Mouse (Mus musculus) limb, embryonic 14.5 days (tissue): ENCODE measurements around the gene Cacna1s. TPM values are rescaled to one million over a fixed set of nuclear protein-coding genes. Genes with fewer than 3 reads are reported as not detected.
A peak's percentile ranks its signal among the peaks of the same experiment; 100 is the strongest.

ENCODE experiments used
- ATAC-seq: fragments of 200-750 bp; cut with Nextera tagmentation; 2 replicates; pipeline ENCODE4 v1.8.0; 2017; ENCODE audit warnings: low read depth, moderate number of reproducible peaks, moderate TSS enrichment; ENCODE audit not compliant: low FRiP score
- DNase-seq: peaks from one replicate; pipeline ENCODE4 v3.0.0-alpha.2; 2015; ENCODE audit warnings: low spot score
- H3K27ac ChIP-seq: fragments of 300-500 bp; sonication (generic); replicated peaks from 2 replicates; pipeline ENCODE4 v1.5.1; 2014; ENCODE audit warnings: low read depth, mild to moderate bottlenecking, low read length, moderate library complexity, mixed read lengths
- H3K27me3 ChIP-seq: fragments of 300-500 bp; sonication (generic); 2 replicates; pipeline ENCODE4 v1.6.1; 2014; ENCODE audit warnings: low read length, mixed read lengths; ENCODE audit not compliant: control insufficient read depth, insufficient read depth
- H3K36me3 ChIP-seq: fragments of 300-500 bp; sonication (generic); 2 replicates; pipeline ENCODE4 v1.6.1; 2014; ENCODE audit warnings: mild to moderate bottlenecking, low read length, moderate library complexity, mixed read lengths; ENCODE audit not compliant: control insufficient read depth, insufficient read depth
- H3K4me1 ChIP-seq: fragments of 300-500 bp; sonication (generic); 2 replicates; pipeline ENCODE4 v1.6.1; 2014; ENCODE audit warnings: antibody characterized with exemption, low read length, mixed read lengths; ENCODE audit not compliant: control insufficient read depth, insufficient read depth
- H3K4me2 ChIP-seq: fragments of 300-500 bp; sonication (generic); replicated peaks from 2 replicates; pipeline ENCODE4 v1.6.1; 2014; ENCODE audit warnings: low read depth, mild to moderate bottlenecking, low read length, moderate library complexity; ENCODE audit not compliant: severe bottlenecking
- H3K4me3 ChIP-seq: fragments of 300-500 bp; sonication (generic); replicated peaks from 2 replicates; pipeline ENCODE4 v1.5.1; 2014; ENCODE audit warnings: low read length
- H3K9ac ChIP-seq: fragments of 300-500 bp; sonication (generic); 2 replicates; pipeline ENCODE4 v1.6.1; 2014; ENCODE audit warnings: mild to moderate bottlenecking, low read depth, low read length, moderate library complexity; ENCODE audit not compliant: severe bottlenecking
- H3K9me3 ChIP-seq: fragments of 300-500 bp; sonication (generic); 2 replicates; pipeline ENCODE4 v1.6.1; 2016; ENCODE audit warnings: low read length; ENCODE audit not compliant: control insufficient read depth
- POLR2A ChIP-seq: fragments of 200-500 bp; IDR thresholded peaks from 2 replicates; pipeline ENCODE4 v1.8.0; 2012; ENCODE audit warnings: inconsistent platforms, mild to moderate bottlenecking, moderate library complexity, borderline replicate concordance; ENCODE audit not compliant: insufficient read depth, insufficient read length; ENCODE audit errors: extremely low read depth
- WGBS: fragments of 180-500 bp; shearing (Covaris S2); extraction: QIAGEN DNeasy Blood & Tissue Kit; methylation state at CpG from one replicate; pipeline ENCODE4 v1.1.7; 2014; 5-methylcytosine and 5-hydroxymethylcytosine counted together
- polyA plus RNA-seq, 2 experiments: library from polyadenylated mRNA; depleted of rRNA in 1 of 2; stranded (reverse) in 1 of 2; unstranded in 1 of 2; fragments of >200 nt; fragmentation: Nextera tagmentation in 1 of 2; extraction: Ambion mirVana in 1 of 2; gene quantifications; 2 replicates each; pipeline versions ENCODE4 v1.2.1 to v1.2.3; 2012 to 2014

Gene Cacna1s
- polyA plus RNA-seq, 2 experiments, result 6.9 to 16.6 TPM

DNA sequence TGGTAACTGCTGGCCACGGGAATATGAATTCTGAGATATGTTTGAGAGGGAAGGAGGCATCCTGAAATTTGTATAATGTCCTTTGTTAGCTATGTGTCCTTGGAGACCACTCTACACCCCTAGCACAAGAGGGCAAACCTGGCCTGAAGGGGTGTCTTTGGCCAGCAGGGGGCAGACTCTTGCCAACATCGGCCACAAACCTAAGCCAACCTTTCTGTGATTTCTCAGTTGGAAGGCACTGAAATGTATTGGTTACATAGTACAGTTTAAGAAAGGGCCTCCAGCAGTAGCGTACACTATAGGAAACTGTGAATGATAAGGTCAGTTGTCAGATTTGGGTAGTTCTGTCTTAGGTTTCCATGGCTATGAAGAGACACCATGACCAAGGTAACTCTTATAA, 63.6 kb downstream of the Cacna1s start:
- no peak for TF ChIP-seq POLR2A
- whole genome bisulfite sequencing, result 38% methylated on average over 3 of the region's 3 CpGs
- no peak overlapping the region for H3K9ac ChIP-seq

DNA sequence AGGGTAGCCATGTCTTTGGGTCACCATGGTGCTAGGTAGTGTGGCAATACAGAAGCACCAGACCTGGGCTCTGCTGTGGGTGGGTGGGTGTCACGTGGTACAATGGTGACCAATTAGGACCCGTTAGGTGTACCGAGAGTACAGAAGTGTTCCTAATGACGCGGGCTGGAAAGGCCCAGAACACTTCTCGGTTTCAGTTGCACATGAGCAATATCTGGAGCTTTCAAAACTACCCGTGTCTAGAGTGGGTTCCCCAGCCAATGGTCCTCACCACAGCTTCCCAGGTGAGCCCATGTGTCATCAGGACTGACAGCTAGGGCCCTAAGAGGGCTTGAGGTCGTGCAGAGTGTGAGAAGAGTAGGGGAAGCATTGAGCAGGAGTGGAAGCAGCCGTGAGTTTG, 64.5 kb downstream of the Cacna1s start:
- no peaks in the 10 kb centered on the region for H3K36me3 ChIP-seq
- ATAC-seq, result no peak
- TF ChIP-seq POLR2A, result no peak
- no peak overlapping the region for H3K4me3 ChIP-seq
- no peak overlapping the region for H3K4me2 ChIP-seq
- no peak for DNase-seq
- 80% methylated on average over 9 of the region's 9 CpGs for WGBS
- H3K27ac ChIP-seq, result no peak overlapping the region
- H3K9me3 ChIP-seq, result no peaks in the 10 kb centered on the region
- H3K9ac ChIP-seq, result no peak overlapping the region
- H3K4me1 ChIP-seq, result peaks cover 11% of the 10 kb centered on the region; the same call in 1 of the 2 replicates
- H3K27me3 ChIP-seq, result no peaks in the 10 kb centered on the region

More for the DNA sequence above, 63.6 kb downstream of the Cacna1s start:
- no peak for ATAC-seq
- DNase-seq, result no peak
- H3K27me3 ChIP-seq, result no peaks in the 10 kb centered on the region
- H3K4me2 ChIP-seq, result no peak overlapping the region
- no peaks in the 10 kb centered on the region for H3K36me3 ChIP-seq
- no peaks in the 10 kb centered on the region for H3K9me3 ChIP-seq
- peaks cover 11% of the 10 kb centered on the region; the same call in 1 of the 2 replicates for H3K4me1 ChIP-seq
- H3K4me3 ChIP-seq, result no peak overlapping the region
- H3K27ac ChIP-seq, result no peak overlapping the region

DNA sequence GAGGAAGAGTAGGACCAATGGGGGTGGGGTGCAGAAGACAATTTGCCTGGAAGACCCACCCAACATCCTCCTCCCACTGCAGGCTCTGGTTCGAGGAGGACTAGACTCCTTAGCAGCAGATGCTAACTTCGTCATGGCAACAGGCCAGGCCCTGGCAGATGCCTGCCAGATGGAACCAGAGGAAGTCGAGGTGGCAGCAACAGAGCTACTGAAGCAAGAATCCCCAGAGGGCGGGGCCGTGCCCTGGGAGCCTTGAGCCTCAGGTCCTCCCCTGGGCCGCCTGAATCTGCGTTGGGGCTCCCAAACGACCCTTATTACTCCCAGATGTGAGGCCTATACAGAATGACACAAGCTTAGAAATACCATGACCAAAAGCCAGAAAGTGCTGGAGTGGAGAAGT, 66.3 kb downstream of the Cacna1s start:
- 0 out of 2 replicates have a peak overlapping the region, but pooled peaks have one; percentile 19 for H3K27ac ChIP-seq
- no peak for TF ChIP-seq POLR2A

DNA sequence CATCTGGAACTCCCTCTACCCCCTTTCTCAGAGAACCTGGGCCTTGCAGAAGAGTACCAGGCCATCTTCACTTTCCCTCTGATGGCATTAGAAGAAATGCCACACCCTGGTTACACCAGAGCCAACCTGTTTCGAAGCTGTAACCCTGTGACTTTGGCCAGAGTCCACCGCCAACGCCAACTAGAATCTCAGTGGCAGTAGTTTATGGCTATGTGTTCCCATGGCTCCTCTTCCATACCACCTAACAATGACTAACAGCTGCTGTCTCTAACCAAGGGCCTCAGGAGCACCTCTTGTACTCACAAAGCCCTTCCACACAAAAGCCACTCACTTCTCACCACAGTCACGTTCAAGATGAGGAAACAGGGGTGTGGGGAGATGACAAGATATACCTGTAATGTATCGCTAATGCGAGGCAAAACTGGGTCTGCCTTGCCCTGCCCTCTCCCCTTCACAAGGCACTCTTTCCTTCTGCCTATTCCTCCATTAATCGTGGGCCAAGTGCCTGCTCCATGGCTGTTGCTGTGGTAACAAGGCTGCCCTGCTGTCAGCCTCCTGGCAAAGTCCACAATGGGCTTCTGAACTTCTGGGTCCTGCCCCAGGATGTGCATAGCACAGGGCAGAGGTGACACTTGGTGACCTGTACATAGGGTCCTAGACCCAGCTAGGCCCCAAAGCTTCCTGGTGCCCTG, 67.2 kb downstream of the Cacna1s start:
- Histone ChIP-seq H3K27me3 (no peaks in the 10 kb centered on the region), H3K27ac (no peak overlapping the region), H3K4me3 (no peak overlapping the region), H3K9ac (no peak overlapping the region), H3K4me1 (peaks cover 11% of the 10 kb centered on the region; the same call in 1 of the 2 replicates), H3K9me3 (no peaks in the 10 kb centered on the region), H3K4me2 (no peak overlapping the region), H3K36me3 (no peaks in the 10 kb centered on the region)
- DNase-seq (no peak), ATAC-seq (no peak)
- 69% methylated on average over 7 of the region's 7 CpGs for WGBS
- no peak for TF ChIP-seq POLR2A

More for the DNA sequence above, 66.3 kb downstream of the Cacna1s start:
- ATAC-seq, result no peak; the same call in 1 of the 2 replicates
- peak; percentile 43 for DNase-seq
- H3K9ac ChIP-seq, result no peak overlapping the region
- H3K4me3 ChIP-seq, result no peak overlapping the region
- no peak overlapping the region for H3K4me2 ChIP-seq
- WGBS, result 11% methylated on average over 8 of the region's 8 CpGs
- no peaks in the 10 kb centered on the region for H3K9me3 ChIP-seq
- H3K27me3 ChIP-seq, result no peaks in the 10 kb centered on the region
- H3K36me3 ChIP-seq, result no peaks in the 10 kb centered on the region
- peaks cover 11% of the 10 kb centered on the region; the same call in 1 of the 2 replicates for H3K4me1 ChIP-seq

DNA sequence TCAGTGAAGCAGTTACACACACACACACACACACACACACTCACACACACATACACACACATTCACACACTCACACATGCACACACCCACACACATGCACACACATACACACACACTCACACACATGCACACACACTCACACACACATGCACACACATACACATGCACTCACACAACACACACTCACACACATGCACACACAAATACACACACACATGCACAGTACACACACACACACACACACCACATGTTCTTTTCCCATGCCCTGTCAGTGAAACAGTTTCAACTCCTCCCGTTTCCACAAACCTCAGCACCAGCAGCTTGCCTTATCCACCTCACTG, 67.7 kb downstream of the Cacna1s start:
- no peak for TF ChIP-seq POLR2A
- no peak for DNase-seq
- Histone ChIP-seq H3K4me2 (no peak overlapping the region), H3K9me3 (no peaks in the 10 kb centered on the region), H3K9ac (no peak overlapping the region), H3K27me3 (no peaks in the 10 kb centered on the region), H3K27ac (no peak overlapping the region), H3K4me3 (no peak overlapping the region), H3K4me1 (peaks cover 11% of the 10 kb centered on the region; the same call in 1 of the 2 replicates), H3K36me3 (no peaks in the 10 kb centered on the region)
- ATAC-seq, result no peak
- WGBS, result 59% methylated on average over 1 of the region's 1 CpGs

DNA sequence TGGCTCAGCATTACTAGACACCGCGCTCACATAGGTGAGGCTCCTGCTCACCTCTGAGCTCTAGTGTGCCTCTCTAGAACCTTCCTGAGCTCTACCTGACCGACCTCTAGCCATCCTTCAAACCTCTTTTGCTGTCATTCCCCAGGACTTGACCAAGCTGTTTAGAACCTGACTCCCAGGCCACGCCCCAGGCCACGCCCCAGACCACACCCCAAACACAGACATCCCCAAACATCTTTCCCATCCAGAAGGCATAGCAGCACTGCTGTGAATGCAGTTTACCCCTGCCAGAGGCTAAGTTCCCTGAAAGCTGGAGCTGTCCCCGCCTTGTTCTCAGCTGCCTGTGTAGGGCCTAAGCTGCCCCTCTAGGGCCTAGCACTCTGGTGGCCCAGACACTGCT, 68.2 kb downstream of the Cacna1s start:
- H3K9me3 ChIP-seq, result no peaks in the 10 kb centered on the region
- no peak for TF ChIP-seq POLR2A
- no peak for DNase-seq
- ATAC-seq, result no peak; the same call in 1 of the 2 replicates
- no peak overlapping the region for H3K4me3 ChIP-seq
- no peak overlapping the region for H3K4me2 ChIP-seq
- H3K36me3 ChIP-seq, result no peaks in the 10 kb centered on the region
- H3K9ac ChIP-seq, result no peak overlapping the region
- no peaks in the 10 kb centered on the region for H3K27me3 ChIP-seq
- no peak overlapping the region for H3K27ac ChIP-seq
- WGBS, result 45% methylated on average over 6 of the region's 6 CpGs
- peaks cover 11% of the 10 kb centered on the region; the same call in 1 of the 2 replicates for H3K4me1 ChIP-seq
